Mouse (Mus musculus): ENCODE measurements around the gene Bckdhb. TPM values are rescaled to one million over a fixed set of nuclear protein-coding genes. Genes with fewer than 3 reads are reported as not detected.

Bckdhb gene
- polyA plus RNA-seq, 1 experiment from 2014 or later: 47.6 TPM

GRCm38 (mm10) chr9:84019627-84020026 lies 94.7 kb downstream of the Bckdhb start:
- H3K27me3 ChIP-seq (ENCODE audit: insufficient read depth, low read length): no peaks in the 10 kb centered on the region
- H3K4me2 ChIP-seq: no peak overlapping the region
- DNase-seq (peak; percentile 70), ATAC-seq (ENCODE audit: insufficient read depth) (0 out of 2 replicates have a peak, but pooled peaks have one; percentile 63)
- H3K4me1 ChIP-seq (ENCODE audit: insufficient read depth): no peaks in the 10 kb centered on the region
- no peak overlapping the region for H3K27ac ChIP-seq (ENCODE audit: low read depth)
- H3K9me3 ChIP-seq (ENCODE audit: low read depth, low read length): no peaks in the 10 kb centered on the region
- 63% methylated on average over 2 of the region's 2 CpGs for WGBS
- no peak overlapping the region for H3K9ac ChIP-seq
- no peak overlapping the region for H3K4me3 ChIP-seq (ENCODE audit: low read depth, low read length)
- H3K36me3 ChIP-seq (ENCODE audit: insufficient read depth): no peaks in the 10 kb centered on the region
- peak; percentile 72 for TF ChIP-seq CTCF (IDR thresholded peaks at IDR 0.05; ENCODE audit: low read depth)

DNA sequence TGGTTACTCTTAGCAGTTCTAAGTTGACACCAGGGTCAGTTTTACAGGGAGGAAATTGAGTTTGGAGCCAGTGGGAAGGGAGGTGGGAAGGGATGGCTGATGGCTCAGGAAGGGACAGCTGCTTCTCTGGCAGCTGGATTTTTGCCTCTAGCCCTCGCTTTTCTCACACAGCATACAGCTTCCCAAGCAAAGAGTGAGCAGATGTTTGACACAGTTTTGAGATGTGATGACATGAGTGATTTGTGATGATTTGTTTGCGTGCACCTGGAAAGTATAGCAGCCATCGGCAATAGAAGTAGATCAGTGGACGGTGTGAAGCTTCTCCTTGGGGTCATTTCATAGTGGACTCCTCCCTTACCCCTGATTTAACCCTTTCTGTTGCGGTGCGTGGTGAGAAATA lies 96.2 kb downstream of the Bckdhb start:
- TF ChIP-seq CTCF (IDR thresholded peaks at IDR 0.05; ENCODE audit: low read depth): no peak
- Histone ChIP-seq H3K4me3 (ENCODE audit: low read depth, low read length) (no peak overlapping the region), H3K4me2 (no peak overlapping the region), H3K9me3 (ENCODE audit: low read depth, low read length) (no peaks in the 10 kb centered on the region), H3K4me1 (ENCODE audit: insufficient read depth) (no peaks in the 10 kb centered on the region), H3K27me3 (ENCODE audit: insufficient read depth, low read length) (no peaks in the 10 kb centered on the region), H3K27ac (ENCODE audit: low read depth) (no peak overlapping the region), H3K9ac (no peak overlapping the region), H3K36me3 (ENCODE audit: insufficient read depth) (no peaks in the 10 kb centered on the region)
- DNase-seq (no peak), ATAC-seq (ENCODE audit: insufficient read depth) (no peak)
- 44% methylated on average over 6 of the region's 6 CpGs for WGBS

- H3K4me2 ChIP-seq: no peak overlapping the region
- no peaks in the 10 kb centered on the region for H3K36me3 ChIP-seq (ENCODE audit: insufficient read depth)
- H3K9me3 ChIP-seq (ENCODE audit: low read depth, low read length): no peaks in the 10 kb centered on the region
- no peaks in the 10 kb centered on the region for H3K27me3 ChIP-seq (ENCODE audit: insufficient read depth, low read length)
- DNase-seq (no peak), ATAC-seq (ENCODE audit: insufficient read depth) (no peak)
- no peak overlapping the region for H3K27ac ChIP-seq (ENCODE audit: low read depth)
- H3K4me1 ChIP-seq (ENCODE audit: insufficient read depth): no peaks in the 10 kb centered on the region
- H3K4me3 ChIP-seq (ENCODE audit: low read depth, low read length): no peak overlapping the region
- no peak for TF ChIP-seq CTCF (IDR thresholded peaks at IDR 0.05; ENCODE audit: low read depth)
- WGBS: 63% methylated on average over 2 of the region's 2 CpGs
- no peak overlapping the region for H3K9ac ChIP-seq
Measured at GRCm38 (mm10) chr9:84028120-84028519, 103.2 kb downstream of the Bckdhb start.

GRCm38 (mm10) chr9:84030691-84031290 lies 105.8 kb downstream of the Bckdhb start:
- TF ChIP-seq CTCF (IDR thresholded peaks at IDR 0.05; ENCODE audit: low read depth): no peak
- Histone ChIP-seq H3K4me1 (ENCODE audit: insufficient read depth) (no peaks in the 10 kb centered on the region; the same call in 1 of the 2 replicates), H3K9me3 (ENCODE audit: low read depth, low read length) (no peaks in the 10 kb centered on the region), H3K9ac (no peak overlapping the region), H3K4me3 (ENCODE audit: low read depth, low read length) (no peak overlapping the region), H3K36me3 (ENCODE audit: insufficient read depth) (no peaks in the 10 kb centered on the region), H3K27me3 (ENCODE audit: insufficient read depth, low read length) (no peaks in the 10 kb centered on the region), H3K27ac (ENCODE audit: low read depth) (no peak overlapping the region), H3K4me2 (no peak overlapping the region)
- no peak for DNase-seq
- WGBS: 44% methylated on average over 6 of the region's 6 CpGs
- peak; percentile 64 for ATAC-seq (ENCODE audit: insufficient read depth)

GRCm38 (mm10) chr9:84031406-84031805 lies 106.5 kb downstream of the Bckdhb start:
- no peak for DNase-seq
- TF ChIP-seq CTCF (IDR thresholded peaks at IDR 0.05; ENCODE audit: low read depth): no peak
- 68% methylated on average over 6 of the region's 6 CpGs for WGBS

DNA sequence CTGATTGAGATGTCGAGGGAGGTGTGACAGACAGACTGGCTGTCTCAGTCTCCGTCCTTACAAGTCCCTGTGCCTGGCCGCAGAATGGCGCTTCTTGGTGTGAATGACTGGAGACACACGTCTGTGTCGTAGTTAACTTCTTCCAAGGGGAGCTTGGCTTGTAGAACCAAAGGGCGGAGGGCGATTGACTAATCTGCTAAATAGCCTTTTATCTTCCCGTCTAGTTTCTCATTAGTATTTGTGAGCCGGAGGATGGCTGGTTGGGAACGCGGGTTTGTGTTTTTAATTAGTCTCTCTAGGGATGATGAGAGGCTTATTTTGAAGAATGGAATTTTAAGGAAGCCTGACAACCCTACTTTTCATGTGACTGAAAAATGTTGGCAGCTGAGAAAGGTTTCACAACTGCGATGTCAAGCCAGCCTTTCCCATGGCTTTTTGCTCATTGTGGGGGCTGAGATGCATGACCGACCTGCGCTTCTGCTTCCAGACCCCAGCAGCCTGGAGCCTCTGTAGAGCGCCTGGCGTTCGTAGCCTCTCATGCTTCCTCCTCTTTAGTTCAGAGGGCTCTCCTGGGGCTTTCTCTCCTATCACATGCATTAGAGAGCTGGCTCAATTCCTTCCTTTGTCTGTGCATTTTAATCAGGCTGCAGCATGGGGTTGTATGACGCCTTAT lies 107.9 kb downstream of the Bckdhb start:
- 23% methylated on average over 19 of the region's 19 CpGs for WGBS
- no peak for TF ChIP-seq CTCF (IDR thresholded peaks at IDR 0.05; ENCODE audit: low read depth)
- peak; percentile 68 for ATAC-seq (ENCODE audit: insufficient read depth)
- Histone ChIP-seq H3K4me3 (ENCODE audit: low read depth, low read length) (no peak overlapping the region), H3K9ac (no peak overlapping the region), H3K9me3 (ENCODE audit: low read depth, low read length) (no peaks in the 10 kb centered on the region), H3K4me1 (ENCODE audit: insufficient read depth) (no peaks in the 10 kb centered on the region; the same call in 1 of the 2 replicates), H3K36me3 (ENCODE audit: insufficient read depth) (no peaks in the 10 kb centered on the region), H3K27ac (ENCODE audit: low read depth) (no peak overlapping the region), H3K27me3 (ENCODE audit: insufficient read depth, low read length) (no peaks in the 10 kb centered on the region), H3K4me2 (peak overlapping the region; percentile 25; the same call in 1 of the 2 replicates)
- DNase-seq: peak; percentile 77

More at GRCm38 (mm10) chr9:84031406-84031805, 106.5 kb downstream of the Bckdhb start:
- ATAC-seq (ENCODE audit: insufficient read depth): no peak
- no peaks in the 10 kb centered on the region for H3K9me3 ChIP-seq (ENCODE audit: low read depth, low read length)
- no peaks in the 10 kb centered on the region for H3K27me3 ChIP-seq (ENCODE audit: insufficient read depth, low read length)
- no peak overlapping the region for H3K4me3 ChIP-seq (ENCODE audit: low read depth, low read length)
- no peaks in the 10 kb centered on the region; the same call in 1 of the 2 replicates for H3K4me1 ChIP-seq (ENCODE audit: insufficient read depth)
- H3K4me2 ChIP-seq: no peak overlapping the region
- H3K36me3 ChIP-seq (ENCODE audit: insufficient read depth): no peaks in the 10 kb centered on the region
- H3K27ac ChIP-seq (ENCODE audit: low read depth): no peak overlapping the region
- no peak overlapping the region for H3K9ac ChIP-seq

DNA sequence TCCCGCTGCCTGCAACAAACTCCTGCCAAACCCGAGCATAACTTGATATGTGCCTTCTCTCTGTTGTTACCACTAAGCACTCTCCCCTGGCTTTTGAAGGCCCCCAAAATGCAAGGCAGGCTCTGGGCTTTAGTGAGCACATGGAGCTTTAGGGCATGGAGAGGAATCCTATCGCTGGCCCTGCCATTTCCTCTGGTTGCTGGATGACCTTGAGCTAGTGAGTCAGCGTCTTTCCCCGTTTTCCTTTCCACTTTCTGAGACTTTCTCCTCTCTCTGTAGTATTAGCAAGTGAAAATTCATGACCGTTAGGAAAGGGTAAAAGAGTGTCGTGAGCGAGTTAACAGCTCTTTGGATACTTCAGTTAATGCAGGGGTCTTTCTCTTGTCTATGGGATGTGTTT lies 111.1 kb downstream of the Bckdhb start:
- Histone ChIP-seq H3K36me3 (ENCODE audit: insufficient read depth) (no peaks in the 10 kb centered on the region), H3K9ac (no peak overlapping the region), H3K4me3 (ENCODE audit: low read depth, low read length) (no peak overlapping the region), H3K4me2 (no peak overlapping the region), H3K27me3 (ENCODE audit: insufficient read depth, low read length) (no peaks in the 10 kb centered on the region), H3K4me1 (ENCODE audit: insufficient read depth) (no peaks in the 10 kb centered on the region; the same call in 1 of the 2 replicates), H3K9me3 (ENCODE audit: low read depth, low read length) (no peaks in the 10 kb centered on the region), H3K27ac (ENCODE audit: low read depth) (0 out of 2 replicates have a peak overlapping the region, but pooled peaks have one; percentile 13)
- TF ChIP-seq CTCF (IDR thresholded peaks at IDR 0.05; ENCODE audit: low read depth): no peak
- WGBS: 66% methylated on average over 8 of the region's 8 CpGs
- DNase-seq (no peak), ATAC-seq (ENCODE audit: insufficient read depth) (no peak)
